Mouse (Mus musculus) Patski (cell line): ENCODE results near the gene Camsap1. TPM values are rescaled to one million over a fixed set of nuclear protein-coding genes. Genes with fewer than 3 reads are reported as not detected.

ENCODE experiments used
- ATAC-seq: fragments of 100-300 bp; one replicate; pipeline ENCODE4 v1.8.0; 2021
- CTCF ChIA-PET: fragments of 350-600 bp; sonication (Branson Sonifier 250); formaldehyde crosslinking; loops from one replicate; lab custom pipeline; 2022; ENCODE audit warnings: inconsistent platforms; lab: Charles Lee
- POLR2A ChIA-PET: fragments of 350-600 bp; sonication (Branson Sonifier 250); formaldehyde crosslinking; loops from one replicate; lab custom pipeline; 2022; ENCODE audit warnings: antibody characterized with exemption, inconsistent platforms; lab: Charles Lee
- DNase-seq: peaks from one replicate; pipeline ENCODE4 v3.0.0-alpha.2; 2011; ENCODE audit warnings: low read depth, low spot score
- H3K27me3 ChIP-seq: fragments of 371-371 bp; one replicate; pipeline ENCODE4 v1.5.1; 2021
- CTCF ChIP-seq: fragments of 100-300 bp; IDR thresholded peaks from one replicate; pipeline ENCODE4 v1.5.1; 2021
- in situ Hi-C: fragments of 300-500 bp; cut with MboI; formaldehyde crosslinking; loops from 3 replicates; pipeline ENCODE4 v1.11.1; 2018; ENCODE audit warnings: low pct_unique_long_range_greater_than_20kb, mixed read lengths
- polyA plus RNA-seq: library from polyadenylated mRNA; unstranded; gene quantifications from one replicate; pipeline ENCODE4 v1.2.3, GENCODE M21; 2021

The Camsap1 gene
- polyA plus RNA-seq, 1 experiment from 2014 or later: 38.9 TPM

GRCm38 (mm10) chr2:25892440-25892839 lies 90.6 kb downstream of the Camsap1 start:
- no peak for ATAC-seq
- CTCF ChIA-PET: no interaction called here
- no peak for DNase-seq
- TF ChIP-seq CTCF: no peak
- in situ Hi-C loops: no loop called here
- peaks cover 26% of the 10 kb centered on the region for H3K27me3 ChIP-seq
- POLR2A ChIA-PET: no interaction called here

GRCm38 (mm10) chr2:25888144-25888543 lies 94.9 kb downstream of the Camsap1 start:
- TF ChIP-seq CTCF: no peak
- in situ Hi-C loops: no loop called here
- H3K27me3 ChIP-seq: peaks cover 27% of the 10 kb centered on the region
- ChIA-PET CTCF (no interaction called here), POLR2A (no interaction called here)
- DNase-seq (no peak), ATAC-seq (no peak)

GRCm38 (mm10) chr2:25887226-25887625 lies 95.9 kb downstream of the Camsap1 start:
- H3K27me3 ChIP-seq: peaks cover 22% of the 10 kb centered on the region
- in situ Hi-C loops: no loop called here
- POLR2A ChIA-PET: no interaction called here
- no peak for TF ChIP-seq CTCF
- CTCF ChIA-PET: no interaction called here
- no peak for DNase-seq
- ATAC-seq: no peak

GRCm38 (mm10) chr2:25884756-25885155 lies 98.3 kb downstream of the Camsap1 start:
- TF ChIP-seq CTCF: no peak
- peaks cover 21% of the 10 kb centered on the region for H3K27me3 ChIP-seq
- DNase-seq: no peak
- in situ Hi-C loops: no loop called here
- ChIA-PET POLR2A (no interaction called here), CTCF (no interaction called here)
- ATAC-seq: no peak

DNA sequence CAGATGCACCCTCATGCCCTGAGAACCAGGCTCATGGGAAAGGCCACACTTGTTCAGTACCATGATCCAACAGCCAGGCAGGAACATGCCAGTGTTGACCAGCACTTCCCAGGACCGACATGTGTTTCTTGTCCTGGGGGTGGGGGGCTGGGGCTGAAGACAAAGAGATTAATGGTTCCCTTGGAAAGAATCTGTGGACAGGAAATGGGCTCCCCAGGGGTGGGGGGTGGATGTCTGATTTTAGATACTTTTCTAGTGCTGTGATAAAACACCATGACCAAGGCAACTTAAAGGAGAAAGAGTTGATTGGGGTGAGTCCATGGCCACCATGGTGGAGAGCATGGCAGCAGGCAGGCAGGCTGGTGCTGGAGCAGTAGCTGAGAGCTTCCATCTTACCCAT lies 100.8 kb downstream of the Camsap1 start:
- CTCF ChIA-PET: interaction anchor here (1.2 kb wide), 1 partner anchor 16 kb away, joined by 3 read pairs; no protein-coding TSS in a partner anchor
- POLR2A ChIA-PET: no interaction called here
- ATAC-seq: no peak
- DNase-seq: no peak
- TF ChIP-seq CTCF: no peak
- H3K27me3 ChIP-seq: peaks cover 29% of the 10 kb centered on the region
- in situ Hi-C loops: no loop called here

GRCm38 (mm10) chr2:25879061-25879460 lies 104.0 kb downstream of the Camsap1 start:
- H3K27me3 ChIP-seq: peaks cover 29% of the 10 kb centered on the region
- CTCF ChIA-PET: interaction anchor here (1.1 kb wide), 1 partner anchor 43 kb away, joined by 3 read pairs; no protein-coding TSS in a partner anchor
- no peak for TF ChIP-seq CTCF
- ATAC-seq (no peak), DNase-seq (no peak)
- POLR2A ChIA-PET: no interaction called here
- in situ Hi-C loops: no loop called here

GRCm38 (mm10) chr2:25878516-25878915 lies 104.6 kb downstream of the Camsap1 start:
- ATAC-seq: no peak
- no peak for DNase-seq
- no peak for TF ChIP-seq CTCF
- peaks cover 29% of the 10 kb centered on the region for H3K27me3 ChIP-seq
- ChIA-PET POLR2A (no interaction called here), CTCF (no interaction called here)
- in situ Hi-C loops: no loop called here

DNA sequence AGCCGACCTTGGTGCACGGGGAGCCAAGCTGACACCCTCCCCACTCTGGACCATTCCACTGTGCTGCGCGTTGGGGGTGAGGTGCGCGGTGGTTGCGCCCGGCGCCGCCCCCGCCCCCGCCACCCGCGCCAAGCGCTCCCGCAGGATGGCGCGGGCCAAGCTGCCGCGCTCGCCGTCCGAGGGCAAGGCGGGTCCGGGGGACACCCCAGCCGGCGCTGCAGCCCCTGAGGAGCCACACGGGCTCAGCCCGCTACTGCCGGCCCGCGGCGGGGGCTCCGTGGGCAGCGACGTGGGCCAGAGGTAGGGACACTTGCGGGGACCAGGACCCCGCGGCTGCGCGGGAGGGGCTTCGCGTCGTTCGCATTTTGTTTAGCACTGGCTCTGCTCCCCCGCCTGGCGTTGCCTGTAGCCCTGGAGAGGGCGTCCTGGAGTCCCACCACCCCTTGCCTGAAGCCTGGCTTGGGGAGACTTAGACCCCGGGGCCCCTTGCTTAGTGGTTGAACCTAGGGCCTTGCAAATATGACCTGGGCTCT lies 105.3 kb downstream of the Camsap1 start:
- no peak for DNase-seq
- TF ChIP-seq CTCF: no peak
- peaks cover 29% of the 10 kb centered on the region for H3K27me3 ChIP-seq
- CTCF ChIA-PET: no interaction called here
- no peak for ATAC-seq
- POLR2A ChIA-PET: interaction anchor here (0.7 kb wide), 1 partner anchor 20 kb away, joined by 5 read pairs; no protein-coding TSS in a partner anchor
- in situ Hi-C loops: no loop called here

GRCm38 (mm10) chr2:25877250-25877735 lies 105.8 kb downstream of the Camsap1 start:
- POLR2A ChIA-PET: interaction anchor here (0.7 kb wide), 1 partner anchor 915 kb away, joined by 10 read pairs; no protein-coding TSS in a partner anchor
- CTCF ChIA-PET: no interaction called here
- TF ChIP-seq CTCF: no peak
- peaks cover 29% of the 10 kb centered on the region for H3K27me3 ChIP-seq
- ATAC-seq (no peak), DNase-seq (no peak)
- in situ Hi-C loops: no loop called here

Other genes starting within 250 kb of the Camsap1 start
- not detected for gene Obp2b, start 246.3 kb downstream of the Camsap1 start, polyA plus RNA-seq
- not detected for gene Lcn3, start 217.7 kb downstream of the Camsap1 start, polyA plus RNA-seq
- not detected for gene Lcn11, start 206.3 kb downstream of the Camsap1 start, polyA plus RNA-seq
- not detected for gene Gm13539, start 201.0 kb downstream of the Camsap1 start, polyA plus RNA-seq
- not detected for gene Glt6d1, start 167.4 kb downstream of the Camsap1 start, polyA plus RNA-seq
- not detected for gene Lcn9, start 160.1 kb downstream of the Camsap1 start, polyA plus RNA-seq
- not detected for gene Sohlh1, start 136.0 kb downstream of the Camsap1 start, polyA plus RNA-seq
- 0.06 TPM for gene Kcnt1, start 119.5 kb downstream of the Camsap1 start, polyA plus RNA-seq
- gene Ubac1, start 38.5 kb upstream of the Camsap1 start, polyA plus RNA-seq: 66.1 TPM
- 37.0 TPM for gene Nacc2, start 139.9 kb upstream of the Camsap1 start, polyA plus RNA-seq
- gene Lhx3, start 225.0 kb upstream of the Camsap1 start, polyA plus RNA-seq: not detected